Mouse (Mus musculus) skeletal muscle tissue, adult 2 months (tissue): ENCODE results near the gene Rgs17.
A peak's percentile ranks its signal among the peaks of the same experiment; 100 is the strongest.
"Not testable (repeated sequence)": the region's sequence is repeated elsewhere in the genome, so short reads cannot be mapped to it uniquely, and the experiment has no call there.

Experiments used
- DNase-seq: peaks from one replicate; pipeline ENCODE4 v3.0.0-alpha.2; 2012; ENCODE audit warnings: low read depth, low spot score

Gene Rgs17

GRCm38 (mm10) chr10:5922294-5922828 lies at the start of gene Rgs17:
Gene Rgs17 (minus strand): TSS chr10:5922400.
- DNase-seq, result peak; percentile 1

- no peak for DNase-seq
Observed at GRCm38 (mm10) chr10:5967655-5968054, 45.5 kb upstream of the Rgs17 start.

GRCm38 (mm10) chr10:5953787-5954186 lies 31.6 kb upstream of the Rgs17 start:
- DNase-seq, result not testable (repeated sequence)

GRCm38 (mm10) chr10:5924261-5924660 lies 2.1 kb upstream of the Rgs17 start:
- DNase-seq, result no peak

GRCm38 (mm10) chr10:5923096-5923495 lies 896 bp upstream of the Rgs17 start:
- no peak for DNase-seq

- DNase-seq, result no peak
Observed at GRCm38 (mm10) chr10:5921771-5922170, 429 bp downstream of the Rgs17 start.

GRCm38 (mm10) chr10:5921031-5921551 lies 1.1 kb downstream of the Rgs17 start:
- no peak for DNase-seq

- no peak for DNase-seq
Observed at GRCm38 (mm10) chr10:5904399-5904798, 17.8 kb downstream of the Rgs17 start.

GRCm38 (mm10) chr10:5901777-5902176 lies 20.4 kb downstream of the Rgs17 start:
- DNase-seq, result no peak

- DNase-seq, result no peak
Observed at GRCm38 (mm10) chr10:5900731-5901130, 21.5 kb downstream of the Rgs17 start.

- no peak for DNase-seq
Observed at GRCm38 (mm10) chr10:5877106-5877505, 45.1 kb downstream of the Rgs17 start.

GRCm38 (mm10) chr10:5871081-5871480 lies 51.1 kb downstream of the Rgs17 start:
- DNase-seq, result no peak

GRCm38 (mm10) chr10:5867981-5868552 lies 54.1 kb downstream of the Rgs17 start:
- no peak for DNase-seq

GRCm38 (mm10) chr10:5865996-5866395 lies 56.2 kb downstream of the Rgs17 start:
- DNase-seq, result no peak

- no peak for DNase-seq
Observed at GRCm38 (mm10) chr10:5862669-5863068, 59.5 kb downstream of the Rgs17 start.

GRCm38 (mm10) chr10:5860849-5861248 lies 61.4 kb downstream of the Rgs17 start:
- no peak for DNase-seq

GRCm38 (mm10) chr10:5859729-5860128 lies 62.5 kb downstream of the Rgs17 start:
- no peak for DNase-seq

GRCm38 (mm10) chr10:5857996-5858549 lies 64.1 kb downstream of the Rgs17 start:
- no peak for DNase-seq

GRCm38 (mm10) chr10:5853290-5853868 lies 68.8 kb downstream of the Rgs17 start:
- no peak for DNase-seq

GRCm38 (mm10) chr10:5846939-5847338 lies 75.3 kb downstream of the Rgs17 start:
- no peak for DNase-seq

GRCm38 (mm10) chr10:5841369-5841768 lies 80.8 kb downstream of the Rgs17 start:
- no peak for DNase-seq

- no peak for DNase-seq
Observed at GRCm38 (mm10) chr10:5826336-5827025, 95.7 kb downstream of the Rgs17 start.
